Mouse (Mus musculus): ENCODE results near the gene Oprm1. TPM values are rescaled to one million over a fixed set of nuclear protein-coding genes. Genes with fewer than 3 reads are reported as not detected.
A peak's percentile ranks its signal among the peaks of the same experiment; 100 is the strongest.
"Not testable (repeated sequence)": the region's sequence is repeated elsewhere in the genome, so short reads cannot be mapped to it uniquely, and the experiment has no call there.

Gene Oprm1
- 1.2 and 1.8 TPM in 2 replicates for polyA plus RNA-seq (2012; rRNA removed)

- DNase-seq (ENCODE audit: extremely low spot score in 1 of 2, low spot score in 1 of 2): no peak
These were observed at the start of gene Oprm1 for GRCm38 (mm10) chr10:6758206-6758605. Oprm1 (plus strand) TSS chr10:6758506.

DNA sequence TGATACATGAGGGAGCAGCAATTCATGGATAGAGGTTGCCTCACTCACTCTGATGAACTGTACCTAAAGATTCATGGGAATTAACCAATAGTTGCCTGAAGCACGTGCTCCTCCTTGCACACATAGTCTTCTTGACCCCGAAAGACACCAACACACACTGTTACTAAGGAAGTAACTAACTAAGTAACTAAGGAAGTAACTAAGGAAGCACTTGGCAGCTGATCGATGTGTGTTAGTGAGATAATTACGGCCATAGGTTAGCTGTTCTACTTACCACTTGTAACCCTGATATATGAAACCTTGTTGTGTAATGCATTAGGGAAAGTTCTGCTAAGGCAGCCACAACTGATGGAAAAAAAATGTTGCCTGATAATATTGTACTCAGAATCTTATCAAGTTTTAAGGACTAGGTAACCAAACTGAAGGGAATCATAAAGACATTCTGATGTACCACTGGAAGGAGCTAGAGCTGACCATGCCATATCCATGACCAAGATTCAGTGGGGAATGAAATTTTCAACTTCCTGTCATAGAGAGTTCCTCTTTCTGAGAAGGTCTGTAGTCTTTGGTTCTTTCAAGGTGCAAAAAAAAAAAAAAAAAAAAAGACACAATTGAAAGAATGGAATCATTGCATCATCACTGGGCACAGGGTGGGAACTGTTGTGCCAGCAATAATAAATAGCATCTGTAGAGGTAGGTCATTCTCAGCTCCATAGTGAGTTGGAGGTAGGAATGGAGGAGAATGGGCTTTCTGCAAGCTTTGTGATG lies 40.9 kb upstream of the Oprm1 start:
- no peak for DNase-seq (ENCODE audit: extremely low spot score in 1 of 2, low spot score in 1 of 2)

DNA sequence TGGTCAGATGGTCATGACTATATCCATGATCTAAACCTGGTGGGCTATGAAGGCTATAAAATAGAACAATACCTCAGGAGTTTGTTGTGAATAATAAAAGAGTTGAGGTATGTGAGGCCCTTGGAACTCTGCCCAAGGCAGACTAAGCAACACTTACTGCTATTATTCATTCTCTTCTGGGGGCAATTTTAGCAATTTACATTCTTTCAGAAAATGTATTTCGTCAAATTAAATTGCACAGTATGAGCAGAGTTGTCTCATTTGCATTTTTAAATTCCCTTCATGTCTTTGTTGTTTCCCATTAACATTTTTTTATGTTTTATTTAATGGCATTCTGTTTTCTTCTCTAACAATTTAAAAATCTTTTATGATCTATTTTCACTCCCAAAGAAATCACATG lies 34.5 kb upstream of the Oprm1 start:
- DNase-seq (ENCODE audit: extremely low spot score in 1 of 2, low spot score in 1 of 2): no peak

DNA sequence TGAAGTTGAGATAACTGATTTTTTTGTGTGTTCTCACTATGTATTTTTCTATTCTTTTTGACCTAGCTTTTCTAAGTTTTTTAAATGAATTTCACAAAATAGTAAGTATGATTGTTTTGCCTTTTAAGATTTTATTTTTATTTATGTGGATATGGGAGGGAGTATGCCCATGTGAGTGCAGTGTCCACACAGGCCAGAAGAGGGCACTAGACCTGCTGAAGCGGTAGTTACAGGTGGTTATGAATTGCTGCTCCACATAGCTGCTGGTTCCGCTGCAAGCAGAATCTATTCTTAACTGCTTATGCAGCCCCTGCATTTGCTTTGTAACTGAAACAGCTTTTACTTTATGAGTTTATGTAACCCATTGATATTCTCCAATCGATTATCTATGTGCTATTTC lies 29.8 kb upstream of the Oprm1 start:
- DNase-seq (ENCODE audit: extremely low spot score in 1 of 2, low spot score in 1 of 2): no peak

DNA sequence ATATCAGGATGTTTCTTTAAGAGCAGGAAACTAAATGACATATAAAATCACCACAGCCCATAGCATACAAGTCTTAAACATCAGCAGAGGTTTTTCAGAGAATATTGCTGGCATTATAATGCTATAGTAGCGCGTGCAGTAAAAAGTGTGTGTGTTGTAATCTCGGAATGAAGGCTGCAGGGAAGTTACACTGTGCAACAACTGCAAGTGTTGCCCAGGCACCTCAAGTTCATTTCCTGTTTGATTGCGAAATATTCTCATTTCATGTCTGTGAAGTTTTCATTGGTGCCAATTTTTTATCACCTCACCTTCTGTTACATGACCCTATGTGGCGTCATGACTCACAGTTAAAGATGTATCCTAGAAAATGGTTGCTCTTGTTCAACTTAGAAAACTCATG lies 4.9 kb upstream of the Oprm1 start:
- no peak for DNase-seq (ENCODE audit: extremely low spot score in 1 of 2, low spot score in 1 of 2)

DNA sequence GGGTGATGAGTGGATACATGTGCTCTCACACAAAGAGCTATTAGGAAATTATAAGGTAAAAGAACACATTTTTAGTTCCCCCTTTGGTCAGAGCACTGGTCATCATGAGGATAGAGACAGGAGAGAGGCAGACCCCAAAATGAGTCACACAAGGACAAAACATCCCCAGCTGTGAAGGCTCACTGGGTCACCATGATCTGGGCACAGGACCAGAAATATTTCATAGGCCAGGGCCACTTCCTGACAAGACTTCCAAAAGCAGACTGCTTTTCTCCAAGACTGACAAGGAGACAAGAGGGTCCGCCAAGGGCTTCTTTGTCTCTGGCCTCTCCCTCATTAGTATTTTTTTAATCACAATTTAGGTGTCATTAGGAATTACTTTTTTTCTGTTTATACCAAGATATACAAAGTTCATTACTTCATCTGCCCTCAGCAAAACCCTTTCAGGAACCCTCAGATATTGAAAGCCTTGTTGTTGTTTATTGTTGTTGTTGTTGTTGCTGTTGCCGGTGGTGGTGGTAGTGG lies 3.0 kb downstream of the Oprm1 start, which contains the start of gene Gm10945:
TSS of gene Gm10945 (minus strand) at position 475 of the 525 bp plus-strand sequence.
- DNase-seq (ENCODE audit: extremely low spot score in 1 of 2, low spot score in 1 of 2): no peak

DNA sequence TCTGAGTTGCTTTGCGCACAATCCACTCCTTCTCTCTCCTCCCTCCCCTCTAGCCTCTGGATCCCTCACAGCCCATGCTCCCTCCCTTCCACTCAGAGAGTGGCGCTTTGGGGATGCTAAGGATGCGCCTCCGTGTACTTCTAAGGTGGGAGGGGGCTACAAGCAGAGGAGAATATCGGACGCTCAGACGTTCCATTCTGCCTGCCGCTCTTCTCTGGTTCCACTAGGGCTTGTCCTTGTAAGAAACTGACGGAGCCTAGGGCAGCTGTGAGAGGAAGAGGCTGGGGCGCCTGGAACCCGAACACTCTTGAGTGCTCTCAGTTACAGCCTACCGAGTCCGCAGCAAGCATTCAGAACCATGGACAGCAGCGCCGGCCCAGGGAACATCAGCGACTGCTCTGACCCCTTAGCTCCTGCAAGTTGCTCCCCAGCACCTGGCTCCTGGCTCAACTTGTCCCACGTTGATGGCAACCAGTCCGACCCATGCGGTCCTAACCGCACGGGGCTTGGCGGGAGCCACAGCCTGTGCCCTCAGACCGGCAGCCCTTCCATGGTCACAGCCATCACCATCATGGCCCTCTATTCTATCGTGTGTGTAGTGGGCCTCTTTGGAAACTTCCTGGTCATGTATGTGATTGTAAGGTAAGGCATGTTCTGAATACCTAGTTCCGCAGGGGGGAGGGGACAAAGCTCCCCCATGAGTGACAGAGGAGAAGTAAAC lies 30.4 kb downstream of the Oprm1 start:
- DNase-seq (ENCODE audit: extremely low spot score in 1 of 2, low spot score in 1 of 2): peak in 1 of 2 experiments; percentile 33

GRCm38 (mm10) chr10:6790226-6790625 lies 31.9 kb downstream of the Oprm1 start:
- no peak for DNase-seq (ENCODE audit: extremely low spot score in 1 of 2, low spot score in 1 of 2)

- no peak for DNase-seq (ENCODE audit: extremely low spot score in 1 of 2, low spot score in 1 of 2)
These were observed 62.3 kb downstream of the Oprm1 start for GRCm38 (mm10) chr10:6820626-6821025.

DNA sequence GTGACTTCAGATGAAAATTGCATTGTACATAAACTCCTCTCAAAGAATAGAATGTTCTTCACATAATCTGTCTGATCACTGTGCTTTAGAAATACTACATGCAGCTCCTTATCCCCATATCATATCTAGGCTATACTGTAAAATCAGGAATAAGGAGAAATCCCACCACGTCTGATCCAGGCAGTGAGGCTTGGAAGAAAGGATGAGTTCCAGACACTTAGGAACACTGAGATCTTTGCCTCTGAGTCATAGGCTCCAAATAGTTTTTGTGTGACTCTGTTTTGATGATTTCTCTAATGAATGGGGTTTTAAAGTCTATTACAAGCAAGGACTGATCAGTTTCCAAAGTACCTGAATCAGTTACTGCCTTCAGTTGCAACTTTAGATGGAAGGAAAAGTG lies 83.9 kb downstream of the Oprm1 start:
- peak in 1 of 2 experiments; percentile 5 for DNase-seq (ENCODE audit: extremely low spot score in 1 of 2, low spot score in 1 of 2)

DNA sequence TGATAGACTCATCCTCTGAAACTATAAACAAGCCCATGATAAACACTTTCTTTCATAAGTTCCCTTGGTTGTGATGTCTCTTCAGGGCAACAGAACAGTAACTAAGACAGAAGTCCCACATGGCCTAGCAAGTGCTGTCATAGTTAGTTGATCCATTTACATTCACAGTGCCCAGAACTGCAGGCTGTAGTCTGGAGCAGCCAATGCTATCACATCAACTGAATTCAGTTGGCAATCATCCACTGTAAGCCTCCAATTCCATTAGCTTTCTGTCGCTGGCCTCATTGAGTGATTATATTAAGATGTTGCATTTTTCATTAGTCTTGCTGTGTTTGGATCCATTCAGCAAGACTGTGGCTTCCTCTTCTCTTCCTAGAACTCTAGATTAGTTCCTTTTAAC lies 88.0 kb downstream of the Oprm1 start:
- no peak for DNase-seq (ENCODE audit: extremely low spot score in 1 of 2, low spot score in 1 of 2)

DNA sequence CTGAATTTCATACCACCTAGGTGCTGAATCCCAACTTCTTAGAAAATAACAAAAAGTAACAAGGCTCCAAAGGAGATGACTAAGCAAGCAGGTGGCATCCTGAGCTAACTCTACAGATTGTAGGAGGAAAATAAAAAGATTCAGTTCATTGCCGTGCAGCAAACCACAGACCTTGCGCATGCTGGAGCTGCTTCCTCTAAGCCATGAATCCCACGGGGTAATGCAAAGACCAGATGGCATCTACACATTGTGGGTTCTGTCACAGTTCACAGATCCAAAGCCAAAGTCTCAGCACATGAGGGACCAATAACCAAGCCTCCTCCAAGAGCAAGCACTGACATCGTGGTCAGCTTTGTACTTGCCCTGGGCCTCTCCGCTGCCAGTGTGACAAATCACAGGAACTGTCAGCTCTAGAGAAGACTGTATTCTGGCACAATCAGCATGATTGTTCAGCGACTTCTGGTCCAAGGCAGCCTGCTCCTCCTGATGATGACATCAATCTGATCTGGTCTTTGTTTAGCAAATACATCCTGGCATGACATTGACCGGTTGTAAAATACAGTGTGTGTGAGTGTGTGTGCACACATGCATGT lies 90.0 kb downstream of the Oprm1 start:
- DNase-seq (ENCODE audit: extremely low spot score in 1 of 2, low spot score in 1 of 2): peak; percentile 10 to 20

- DNase-seq (ENCODE audit: extremely low spot score in 1 of 2, low spot score in 1 of 2): no peak
These were observed 90.5 kb downstream of the Oprm1 start for GRCm38 (mm10) chr10:6848834-6849233.

- DNase-seq (ENCODE audit: extremely low spot score in 1 of 2, low spot score in 1 of 2): no peak
These were observed 97.5 kb downstream of the Oprm1 start for GRCm38 (mm10) chr10:6855812-6856211.

GRCm38 (mm10) chr10:6871418-6872072 lies 113.2 kb downstream of the Oprm1 start:
- DNase-seq (ENCODE audit: extremely low spot score in 1 of 2, low spot score in 1 of 2): peak in 1 of 2 experiments; percentile 33

DNA sequence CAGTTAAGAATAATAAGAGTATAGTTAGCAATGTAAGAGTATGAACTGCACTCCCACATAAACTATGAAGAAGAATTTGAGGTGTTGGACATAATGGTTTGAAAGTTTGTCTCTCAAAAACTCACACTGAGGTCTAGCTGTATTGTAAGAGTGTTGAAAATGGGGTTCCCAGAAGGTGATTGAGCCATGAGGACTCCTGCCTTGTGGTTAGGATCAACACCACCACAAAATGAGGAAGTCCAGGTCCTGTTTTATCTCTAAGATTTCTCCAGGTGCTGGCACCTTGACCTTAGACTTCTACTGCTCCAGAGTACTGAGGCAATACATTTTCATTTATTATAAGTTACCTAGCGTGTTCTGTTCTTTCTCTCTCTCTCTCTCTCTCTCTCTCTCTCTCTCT lies 115.6 kb downstream of the Oprm1 start:
- DNase-seq (ENCODE audit: extremely low spot score in 1 of 2, low spot score in 1 of 2): no peak

- no peak for DNase-seq (ENCODE audit: extremely low spot score in 1 of 2, low spot score in 1 of 2)
These were observed 120.1 kb downstream of the Oprm1 start for GRCm38 (mm10) chr10:6878276-6878881.

GRCm38 (mm10) chr10:6882041-6882440 lies 123.7 kb downstream of the Oprm1 start:
- not testable (repeated sequence) for DNase-seq (ENCODE audit: extremely low spot score in 1 of 2, low spot score in 1 of 2)

- DNase-seq (ENCODE audit: extremely low spot score in 1 of 2, low spot score in 1 of 2): peak in 1 of 2 experiments; percentile 80
These were observed 127.2 kb downstream of the Oprm1 start for GRCm38 (mm10) chr10:6885460-6885859.

DNA sequence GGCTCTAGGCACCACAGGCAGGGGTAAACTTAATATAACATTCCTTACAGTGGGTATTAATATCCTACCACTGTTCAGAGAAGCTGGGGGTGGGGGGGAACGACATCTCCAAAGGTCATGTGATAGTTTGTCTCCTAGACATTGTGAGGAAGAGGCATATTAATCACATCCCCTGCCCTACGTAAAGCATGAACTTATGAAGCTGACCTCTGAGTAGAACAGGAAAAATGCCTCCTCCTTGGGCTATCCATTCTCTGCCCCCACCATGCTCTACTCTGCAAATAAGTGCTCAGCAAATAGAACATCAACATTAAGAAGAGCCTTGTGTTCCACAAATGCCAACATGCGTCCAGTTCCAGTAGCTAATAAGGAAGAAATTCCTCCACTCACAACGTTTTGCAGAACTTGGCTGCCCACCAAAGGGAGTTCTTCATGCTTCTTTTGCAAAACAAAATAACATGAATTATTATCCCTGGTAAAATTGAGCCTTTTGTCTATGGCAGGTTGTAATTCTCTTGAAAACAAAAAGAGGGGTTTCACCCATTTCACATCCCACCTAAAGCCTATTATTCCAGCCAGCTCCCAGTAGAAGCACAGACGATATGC lies 131.4 kb downstream of the Oprm1 start:
- DNase-seq (ENCODE audit: extremely low spot score in 1 of 2, low spot score in 1 of 2): no peak
